Mouse (Mus musculus): Measurements from ENCODE around the gene Taldo1.
"Not testable (repeated sequence)": the region's sequence is repeated elsewhere in the genome, so short reads cannot be mapped to it uniquely, and the experiment has no call there.

Taldo1 gene

GRCm38 (mm10) chr7:141388487-141389109, 3.4 kb upstream of the Taldo1 start:
- DNase-seq, result no peak

- no peak for DNase-seq
Observed at GRCm38 (mm10) chr7:141390326-141391259, 1.4 kb upstream of the Taldo1 start.

GRCm38 (mm10) chr7:141392552-141393222, 688 bp downstream of the Taldo1 start:
- no peak for DNase-seq

- no peak for DNase-seq
Observed at GRCm38 (mm10) chr7:141394158-141394557, 2.2 kb downstream of the Taldo1 start.

GRCm38 (mm10) chr7:141394771-141395170, 2.8 kb downstream of the Taldo1 start:
- peak; percentile 53 for DNase-seq

- no peak for DNase-seq
Observed at GRCm38 (mm10) chr7:141395348-141395747, 3.3 kb downstream of the Taldo1 start.

- DNase-seq, result peak; percentile 44
Observed at GRCm38 (mm10) chr7:141403305-141403704, 11.3 kb downstream of the Taldo1 start.

- DNase-seq, result no peak
Observed at GRCm38 (mm10) chr7:141405466-141405865, 13.5 kb downstream of the Taldo1 start.

- DNase-seq, result not testable (repeated sequence)
Observed at GRCm38 (mm10) chr7:141407670-141408069, 15.7 kb downstream of the Taldo1 start.

GRCm38 (mm10) chr7:141408833-141409232, 16.8 kb downstream of the Taldo1 start:
- DNase-seq, result peak; percentile 79

- no peak for DNase-seq
Observed at GRCm38 (mm10) chr7:141410631-141411030, 18.6 kb downstream of the Taldo1 start.

- DNase-seq, result no peak
Observed at GRCm38 (mm10) chr7:141411667-141412066, 19.7 kb downstream of the Taldo1 start.

GRCm38 (mm10) chr7:141413331-141413730, 21.3 kb downstream of the Taldo1 start:
- no peak for DNase-seq

- DNase-seq, result peak; percentile 98
Observed at GRCm38 (mm10) chr7:141413809-141414584, 22.0 kb downstream of the Taldo1 start, which contains the start of gene Gatd1. Gene Gatd1, minus strand, starts transcription at chr7:141414136.

GRCm38 (mm10) chr7:141416144-141416841, 24.3 kb downstream of the Taldo1 start:
- DNase-seq, result no peak

GRCm38 (mm10) chr7:141417731-141418681, 26.0 kb downstream of the Taldo1 start:
- no peak for DNase-seq

GRCm38 (mm10) chr7:141418970-141419369, 27.0 kb downstream of the Taldo1 start:
- no peak for DNase-seq

- DNase-seq, result no peak
Observed at GRCm38 (mm10) chr7:141420030-141420702, 28.2 kb downstream of the Taldo1 start.

- DNase-seq, result no peak
Observed at GRCm38 (mm10) chr7:141423811-141424210, 31.8 kb downstream of the Taldo1 start.

All from layer of hippocampus, adult 9-11 months (tissue).